Mouse (Mus musculus): ENCODE results near the gene Tdrd1. TPM values are rescaled to one million over a fixed set of nuclear protein-coding genes. Genes with fewer than 3 reads are reported as not detected.

The Tdrd1 gene
- polyA plus RNA-seq, 1 experiment from 2014 or later = 1.2 TPM

DNA sequence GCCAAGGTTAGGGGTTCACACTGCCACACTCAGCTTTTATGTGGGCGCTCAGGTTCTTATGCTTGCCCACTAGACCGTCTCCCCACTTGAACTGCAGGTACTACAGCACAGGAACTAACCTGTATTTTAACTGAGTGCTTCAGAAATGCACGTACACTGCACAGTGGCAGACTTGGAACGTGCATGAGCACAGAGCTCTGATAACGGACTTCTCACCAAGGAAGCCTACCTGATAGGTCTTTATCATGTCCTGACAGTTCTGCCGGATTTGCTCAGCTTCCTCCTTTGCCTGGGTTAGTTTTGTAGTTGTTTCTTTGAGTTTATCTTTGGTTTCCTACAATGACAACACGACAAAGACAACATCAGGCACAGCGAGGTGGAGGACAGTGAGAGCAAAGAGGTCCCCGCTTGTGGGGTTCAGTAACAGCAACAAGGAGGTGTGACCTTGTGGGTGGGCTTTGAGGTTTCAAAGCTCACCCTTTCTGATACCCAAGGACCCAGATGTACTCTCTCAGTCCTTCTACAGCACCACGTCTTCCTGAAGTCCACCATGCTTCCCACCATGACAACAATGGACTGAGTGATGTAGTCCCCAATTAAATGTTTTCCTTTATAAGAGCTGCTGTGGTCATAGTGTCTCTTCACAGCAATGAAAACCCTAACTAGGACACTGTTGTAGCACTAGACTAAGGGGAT, 24.2 kb upstream of the Tdrd1 start:
- ATAC-seq (replicated peaks; ENCODE audit: insufficient number of reproducible peaks, low FRiP score, low TSS enrichment) = peak; percentile 55; the same call in 1 of the 2 replicates
- WGBS (ENCODE audit: insufficient replicate concordance) = 49% methylated on average over 10 of the region's 10 CpGs
- Histone ChIP-seq H3K9ac (ENCODE audit: low read depth, low read length) (no peak overlapping the region), H3K36me3 (ENCODE audit: control insufficient read depth, insufficient read depth, low read length) (peaks cover 13% of the 10 kb centered on the region), H3K4me3 (ENCODE audit: low read depth, low read length) (no peak overlapping the region), H3K4me2 (no peak overlapping the region), H3K27ac (ENCODE audit: low read depth, low read length) (peak overlapping the region; percentile 64), H3K9me3 (replicated peaks; ENCODE audit: control insufficient read depth, low read length) (no peaks in the 10 kb centered on the region), H3K27me3 (ENCODE audit: control insufficient read depth, insufficient read depth, low read length) (no peaks in the 10 kb centered on the region), H3K4me1 (ENCODE audit: control insufficient read depth, insufficient read depth, low read length) (peaks cover 35% of the 10 kb centered on the region)

DNA sequence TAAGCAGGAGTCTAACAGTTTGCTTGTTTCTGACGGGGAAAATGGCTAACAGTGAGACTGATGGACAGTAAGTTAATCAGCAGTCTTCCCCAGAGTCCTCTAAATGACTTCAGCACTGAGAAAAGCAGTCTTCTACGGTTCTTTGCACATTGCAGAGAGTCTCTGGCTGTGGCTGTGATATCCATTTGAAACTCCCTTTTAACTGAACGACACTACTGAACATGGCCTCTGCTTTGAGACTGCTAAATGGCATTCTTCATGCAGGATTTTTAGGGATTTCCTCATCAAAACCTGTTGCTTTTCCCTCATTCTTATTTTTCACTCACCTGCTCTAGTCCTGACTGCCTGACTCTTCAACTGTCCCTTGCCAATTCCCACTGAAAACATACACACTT, 23.7 kb upstream of the Tdrd1 start:
- Histone ChIP-seq H3K9me3 (replicated peaks; ENCODE audit: control insufficient read depth, low read length) (no peaks in the 10 kb centered on the region), H3K27ac (ENCODE audit: low read depth, low read length) (no peak overlapping the region; the same call in 1 of the 2 replicates), H3K4me2 (no peak overlapping the region), H3K4me1 (ENCODE audit: control insufficient read depth, insufficient read depth, low read length) (peaks cover 35% of the 10 kb centered on the region), H3K36me3 (ENCODE audit: control insufficient read depth, insufficient read depth, low read length) (peaks cover 12% of the 10 kb centered on the region), H3K27me3 (ENCODE audit: control insufficient read depth, insufficient read depth, low read length) (no peaks in the 10 kb centered on the region), H3K9ac (ENCODE audit: low read depth, low read length) (no peak overlapping the region), H3K4me3 (ENCODE audit: low read depth, low read length) (no peak overlapping the region)
- ATAC-seq (replicated peaks; ENCODE audit: insufficient number of reproducible peaks, low FRiP score, low TSS enrichment) = no peak
- WGBS (ENCODE audit: insufficient replicate concordance) = 74% methylated on average over 3 of the region's 3 CpGs

DNA sequence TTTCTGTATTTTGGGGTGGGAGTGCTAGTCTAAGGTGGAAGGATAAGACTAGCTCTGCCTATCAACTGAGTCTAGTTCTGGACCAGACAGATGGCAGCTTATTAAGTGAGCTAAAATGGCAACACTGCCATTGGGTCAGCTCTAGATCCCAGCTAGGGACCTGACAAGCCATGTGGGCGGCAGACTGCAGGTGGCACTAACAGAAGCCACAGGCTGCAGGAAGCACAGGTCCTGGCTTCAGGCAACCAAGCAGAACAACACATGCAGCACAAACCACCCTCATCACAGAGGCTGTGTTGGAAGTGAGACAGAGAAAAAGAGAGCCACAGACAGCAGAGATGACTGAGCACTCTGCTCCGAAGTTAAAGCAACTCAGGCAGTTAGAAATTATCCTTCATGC, 20.6 kb upstream of the Tdrd1 start:
- no peak overlapping the region for H3K4me2 ChIP-seq
- WGBS (ENCODE audit: insufficient replicate concordance) = 88% methylated on average over 2 of the region's 2 CpGs
- no peaks in the 10 kb centered on the region for H3K27me3 ChIP-seq (ENCODE audit: control insufficient read depth, insufficient read depth, low read length)
- peaks cover 29% of the 10 kb centered on the region for H3K4me1 ChIP-seq (ENCODE audit: control insufficient read depth, insufficient read depth, low read length)
- 0 out of 2 replicates have a peak, but pooled peaks cover 3% of the 10 kb centered on the region for H3K36me3 ChIP-seq (ENCODE audit: control insufficient read depth, insufficient read depth, low read length)
- no peak for ATAC-seq (replicated peaks; ENCODE audit: insufficient number of reproducible peaks, low FRiP score, low TSS enrichment)
- no peak overlapping the region for H3K4me3 ChIP-seq (ENCODE audit: low read depth, low read length)
- no peak overlapping the region for H3K9ac ChIP-seq (ENCODE audit: low read depth, low read length)
- no peaks in the 10 kb centered on the region for H3K9me3 ChIP-seq (replicated peaks; ENCODE audit: control insufficient read depth, low read length)
- no peak overlapping the region for H3K27ac ChIP-seq (ENCODE audit: low read depth, low read length)

DNA sequence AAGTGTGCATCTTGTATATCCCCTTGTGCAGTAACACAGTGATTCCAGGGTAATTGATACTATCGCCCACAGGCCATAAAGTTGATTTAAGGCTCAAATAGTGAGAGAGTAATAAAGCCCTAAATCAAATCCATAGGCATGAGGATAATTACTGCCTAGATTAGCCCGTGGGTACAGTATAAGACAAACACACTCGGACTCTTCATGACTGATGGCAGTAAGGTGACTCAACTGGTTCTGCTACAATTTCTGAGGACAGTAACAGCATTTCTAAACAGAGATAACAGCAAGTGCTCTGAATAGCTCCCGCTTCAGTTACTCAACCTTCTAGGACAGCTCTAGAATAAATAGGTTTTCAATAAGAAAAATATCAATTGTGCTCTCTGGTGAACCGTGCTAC, 18.9 kb upstream of the Tdrd1 start:
- WGBS (ENCODE audit: insufficient replicate concordance) = 88% methylated on average over 5 of the region's 5 CpGs
- Histone ChIP-seq H3K4me3 (ENCODE audit: low read depth, low read length) (no peak overlapping the region), H3K27me3 (ENCODE audit: control insufficient read depth, insufficient read depth, low read length) (no peaks in the 10 kb centered on the region), H3K9me3 (replicated peaks; ENCODE audit: control insufficient read depth, low read length) (no peaks in the 10 kb centered on the region), H3K4me2 (no peak overlapping the region), H3K27ac (ENCODE audit: low read depth, low read length) (no peak overlapping the region), H3K4me1 (ENCODE audit: control insufficient read depth, insufficient read depth, low read length) (peaks cover 13% of the 10 kb centered on the region), H3K9ac (ENCODE audit: low read depth, low read length) (no peak overlapping the region), H3K36me3 (ENCODE audit: control insufficient read depth, insufficient read depth, low read length) (no peaks in the 10 kb centered on the region)
- ATAC-seq (replicated peaks; ENCODE audit: insufficient number of reproducible peaks, low FRiP score, low TSS enrichment) = no peak

DNA sequence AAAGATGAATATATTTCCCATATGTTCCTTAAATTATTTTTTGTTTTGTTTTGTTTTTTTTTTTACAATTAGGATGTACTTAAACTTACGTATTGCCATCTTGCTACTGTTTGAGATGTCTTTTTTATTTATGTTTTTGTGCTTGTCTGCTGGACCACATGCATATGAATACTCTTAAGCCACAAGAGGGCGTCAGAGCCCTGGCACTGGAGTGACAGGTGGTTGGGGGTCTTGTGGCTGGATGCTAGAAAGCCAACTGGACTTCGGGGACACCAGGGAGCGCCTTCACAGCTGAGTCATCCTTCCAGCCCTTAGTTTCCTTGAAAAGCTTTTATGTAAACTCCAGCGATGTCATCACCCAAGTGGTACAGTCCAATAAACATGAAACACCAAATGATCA, 17.2 kb upstream of the Tdrd1 start:
- no peak overlapping the region for H3K9ac ChIP-seq (ENCODE audit: low read depth, low read length)
- no peaks in the 10 kb centered on the region for H3K36me3 ChIP-seq (ENCODE audit: control insufficient read depth, insufficient read depth, low read length)
- H3K4me3 ChIP-seq (ENCODE audit: low read depth, low read length) = no peak overlapping the region
- no peak overlapping the region for H3K4me2 ChIP-seq
- 60% methylated on average over 5 of the region's 5 CpGs for WGBS (ENCODE audit: insufficient replicate concordance)
- no peak for ATAC-seq (replicated peaks; ENCODE audit: insufficient number of reproducible peaks, low FRiP score, low TSS enrichment)
- H3K27ac ChIP-seq (ENCODE audit: low read depth, low read length) = no peak overlapping the region
- 0 out of 2 replicates have a peak, but pooled peaks cover 1% of the 10 kb centered on the region for H3K4me1 ChIP-seq (ENCODE audit: control insufficient read depth, insufficient read depth, low read length)
- H3K27me3 ChIP-seq (ENCODE audit: control insufficient read depth, insufficient read depth, low read length) = no peaks in the 10 kb centered on the region
- H3K9me3 ChIP-seq (replicated peaks; ENCODE audit: control insufficient read depth, low read length) = no peaks in the 10 kb centered on the region

DNA sequence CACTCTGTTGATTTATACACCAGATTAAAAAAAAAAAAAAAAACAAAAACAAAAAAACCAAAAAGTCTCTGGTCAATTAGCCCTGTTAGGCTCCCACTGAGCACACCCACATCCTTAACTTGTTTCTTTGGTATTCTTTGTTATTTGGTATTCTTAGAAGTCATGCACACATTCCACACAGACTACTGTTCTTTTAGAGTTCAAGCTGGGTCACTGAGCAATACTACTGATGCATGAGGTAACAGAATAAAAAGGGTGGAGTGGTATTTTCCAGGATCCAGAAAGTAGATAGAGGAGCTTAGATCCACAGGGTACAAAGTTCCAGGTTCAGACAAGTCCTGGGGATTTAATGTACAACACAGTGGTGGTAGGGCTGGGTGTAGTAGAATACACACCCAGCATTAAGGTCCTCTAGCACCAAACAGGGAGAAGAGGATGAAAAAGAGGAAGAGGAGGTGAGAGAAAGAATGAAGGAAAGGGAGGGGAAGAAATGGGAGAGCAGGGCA, 15.3 kb upstream of the Tdrd1 start:
- Histone ChIP-seq H3K36me3 (ENCODE audit: control insufficient read depth, insufficient read depth, low read length) (no peaks in the 10 kb centered on the region), H3K27me3 (ENCODE audit: control insufficient read depth, insufficient read depth, low read length) (no peaks in the 10 kb centered on the region), H3K9ac (ENCODE audit: low read depth, low read length) (no peak overlapping the region), H3K9me3 (replicated peaks; ENCODE audit: control insufficient read depth, low read length) (no peaks in the 10 kb centered on the region), H3K4me3 (ENCODE audit: low read depth, low read length) (no peak overlapping the region), H3K4me2 (no peak overlapping the region), H3K27ac (ENCODE audit: low read depth, low read length) (no peak overlapping the region), H3K4me1 (ENCODE audit: control insufficient read depth, insufficient read depth, low read length) (peaks cover 5% of the 10 kb centered on the region)
- ATAC-seq (replicated peaks; ENCODE audit: insufficient number of reproducible peaks, low FRiP score, low TSS enrichment) = no peak

DNA sequence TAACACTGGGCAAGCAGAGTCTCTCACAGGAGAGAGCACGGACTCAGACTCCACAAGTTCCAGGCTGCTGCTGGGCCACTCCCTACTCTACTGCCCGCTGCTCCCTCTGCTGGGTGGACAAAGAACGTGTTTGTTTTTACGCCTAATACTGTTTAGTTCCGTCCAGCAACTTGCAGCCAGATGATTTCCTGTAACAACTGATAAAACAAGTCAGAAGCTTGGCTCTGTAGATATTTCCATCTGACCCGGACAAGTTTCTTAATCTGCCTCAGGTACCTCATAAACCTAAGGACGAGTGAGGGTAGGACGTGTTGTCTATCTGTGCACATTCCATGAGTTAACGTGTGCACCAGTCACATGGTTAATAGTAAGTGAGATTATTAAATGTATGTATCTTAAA, 14.4 kb upstream of the Tdrd1 start:
- H3K36me3 ChIP-seq (ENCODE audit: control insufficient read depth, insufficient read depth, low read length) = no peaks in the 10 kb centered on the region

DNA sequence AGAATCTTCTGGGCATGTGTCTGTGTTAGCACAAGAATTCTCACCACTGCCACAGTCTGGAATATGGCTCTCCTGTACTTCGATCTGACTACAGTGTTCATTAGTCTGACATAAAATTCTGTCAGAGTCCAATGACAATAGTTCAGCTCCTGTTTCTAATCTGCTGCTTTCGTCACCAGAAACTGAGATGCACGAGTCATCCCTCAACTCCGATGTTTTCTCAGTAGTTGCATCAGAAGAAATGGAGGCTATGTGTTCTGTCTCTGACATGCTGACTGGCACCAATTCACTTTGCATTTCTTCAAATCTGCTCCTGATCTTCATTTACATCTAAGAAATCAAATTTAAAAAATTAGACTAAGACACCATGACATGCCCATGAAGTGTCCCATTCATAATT, 12.6 kb upstream of the Tdrd1 start:
- 68% methylated on average over 4 of the region's 4 CpGs for WGBS (ENCODE audit: insufficient replicate concordance)
- Histone ChIP-seq H3K4me2 (no peak overlapping the region), H3K27me3 (ENCODE audit: control insufficient read depth, insufficient read depth, low read length) (no peaks in the 10 kb centered on the region), H3K9me3 (replicated peaks; ENCODE audit: control insufficient read depth, low read length) (no peaks in the 10 kb centered on the region), H3K4me1 (ENCODE audit: control insufficient read depth, insufficient read depth, low read length) (peaks cover 31% of the 10 kb centered on the region), H3K27ac (ENCODE audit: low read depth, low read length) (no peak overlapping the region), H3K9ac (ENCODE audit: low read depth, low read length) (no peak overlapping the region), H3K36me3 (ENCODE audit: control insufficient read depth, insufficient read depth, low read length) (no peaks in the 10 kb centered on the region), H3K4me3 (ENCODE audit: low read depth, low read length) (no peak overlapping the region)
- no peak for ATAC-seq (replicated peaks; ENCODE audit: insufficient number of reproducible peaks, low FRiP score, low TSS enrichment)

More for the DNA sequence above, 14.4 kb upstream of the Tdrd1 start:
- H3K4me3 ChIP-seq (ENCODE audit: low read depth, low read length) = no peak overlapping the region
- H3K9ac ChIP-seq (ENCODE audit: low read depth, low read length) = no peak overlapping the region
- no peak overlapping the region for H3K27ac ChIP-seq (ENCODE audit: low read depth, low read length)
- WGBS (ENCODE audit: insufficient replicate concordance) = 35% methylated on average over 9 of the region's 9 CpGs
- ATAC-seq (replicated peaks; ENCODE audit: insufficient number of reproducible peaks, low FRiP score, low TSS enrichment) = no peak
- H3K27me3 ChIP-seq (ENCODE audit: control insufficient read depth, insufficient read depth, low read length) = no peaks in the 10 kb centered on the region
- H3K4me2 ChIP-seq = no peak overlapping the region
- no peaks in the 10 kb centered on the region for H3K9me3 ChIP-seq (replicated peaks; ENCODE audit: control insufficient read depth, low read length)
- peaks cover 14% of the 10 kb centered on the region for H3K4me1 ChIP-seq (ENCODE audit: control insufficient read depth, insufficient read depth, low read length)
